Mouse (Mus musculus) C2C12 (cell line): Measurements from ENCODE around the gene Tmeff1.

Source experiments
- CTCF ChIP-seq: IDR thresholded peaks from one replicate; pipeline ENCODE4 v1.5.1; 2011; ENCODE audit not compliant: control insufficient read depth, insufficient read depth, insufficient read length
- MAX ChIP-seq: IDR thresholded peaks from one replicate; pipeline ENCODE4 v1.6.1; 2011; ENCODE audit warnings: mild to moderate bottlenecking, control low read depth

- no peak for TF ChIP-seq CTCF
- no peak for TF ChIP-seq MAX
Measured at GRCm38 (mm10) chr4:48585241-48586098, 496 bp downstream of the Tmeff1 start.
